Mouse (Mus musculus): ENCODE results near the gene Pdzrn4. TPM values are rescaled to one million over a fixed set of nuclear protein-coding genes. Genes with fewer than 3 reads are reported as not detected.

Gene Pdzrn4
- polyA plus RNA-seq, 1 experiment = not detected

DNA sequence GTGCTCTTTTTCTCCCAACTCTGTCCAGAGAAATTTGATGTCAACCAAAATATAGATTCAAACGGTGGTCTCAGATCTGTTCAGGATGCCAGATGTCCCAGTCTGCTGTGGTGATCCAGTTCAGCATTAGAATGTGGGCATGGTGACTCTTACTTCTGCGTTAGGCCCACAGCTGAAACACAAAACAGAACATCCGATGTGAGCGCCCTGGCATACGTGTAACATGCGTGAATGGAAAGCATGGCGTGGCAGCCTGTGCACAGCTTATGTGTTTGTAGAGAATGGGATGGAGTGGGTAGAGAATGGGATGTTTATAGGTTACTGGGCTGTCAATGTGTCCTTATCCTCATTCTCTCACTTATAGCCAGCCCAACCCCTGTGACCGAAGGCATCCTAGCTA lies 52.4 kb downstream of the Pdzrn4 start:
- no peaks in the 10 kb centered on the region for H3K9me3 ChIP-seq (replicated peaks; ENCODE audit: control insufficient read depth, insufficient read depth, low read length, poor library complexity, severe bottlenecking)
- no peaks in the 10 kb centered on the region; the same call in 1 of the 2 replicates for H3K27me3 ChIP-seq (ENCODE audit: control insufficient read depth, insufficient read depth, low read length, poor library complexity, severe bottlenecking)
- no peaks in the 10 kb centered on the region for H3K36me3 ChIP-seq (ENCODE audit: control insufficient read depth, insufficient read depth, low read length, poor library complexity, severe bottlenecking)
- H3K4me3 ChIP-seq (ENCODE audit: low read depth, low read length) = no peak overlapping the region
- H3K27ac ChIP-seq (ENCODE audit: insufficient read depth, low read length) = no peak overlapping the region
- H3K4me1 ChIP-seq (ENCODE audit: control insufficient read depth, insufficient read depth, low read length) = no peaks in the 10 kb centered on the region
- TF ChIP-seq POLR2A (IDR thresholded peaks at IDR 0.05; ENCODE audit: insufficient read depth, low read length) (no peak), CTCF (IDR thresholded peaks at IDR 0.05; ENCODE audit: low read depth, low read length) (no peak), EP300 (IDR thresholded peaks at IDR 0.05; ENCODE audit: insufficient read depth, low read depth, low read length) (no peak)
- no peak overlapping the region for H3K9ac ChIP-seq (ENCODE audit: low read depth, poor library complexity, severe bottlenecking)

DNA sequence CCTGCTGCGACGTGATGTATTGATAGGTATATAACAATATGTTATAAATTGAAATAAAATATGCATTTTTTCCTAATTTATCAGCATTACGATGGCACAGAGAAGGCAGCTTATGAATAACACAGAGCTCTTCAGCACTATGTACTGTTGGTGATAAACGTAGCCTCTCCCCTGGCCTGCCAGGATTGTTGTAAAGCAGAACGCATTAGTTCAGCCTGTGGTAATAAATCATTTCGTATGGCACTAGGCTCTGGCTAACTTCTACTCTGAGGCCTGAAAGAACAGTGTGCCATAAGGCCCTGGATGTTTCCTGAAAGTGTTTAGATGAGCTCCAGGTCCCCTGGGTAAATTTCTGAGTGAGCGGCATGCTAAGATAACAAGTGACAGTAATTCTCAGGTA lies 55.9 kb downstream of the Pdzrn4 start:
- Histone ChIP-seq H3K4me1 (ENCODE audit: control insufficient read depth, insufficient read depth, low read length) (no peaks in the 10 kb centered on the region), H3K4me3 (ENCODE audit: low read depth, low read length) (no peak overlapping the region), H3K27me3 (ENCODE audit: control insufficient read depth, insufficient read depth, low read length, poor library complexity, severe bottlenecking) (no peaks in the 10 kb centered on the region), H3K9ac (ENCODE audit: low read depth, poor library complexity, severe bottlenecking) (no peak overlapping the region), H3K27ac (ENCODE audit: insufficient read depth, low read length) (no peak overlapping the region), H3K9me3 (replicated peaks; ENCODE audit: control insufficient read depth, insufficient read depth, low read length, poor library complexity, severe bottlenecking) (no peaks in the 10 kb centered on the region), H3K36me3 (ENCODE audit: control insufficient read depth, insufficient read depth, low read length, poor library complexity, severe bottlenecking) (no peaks in the 10 kb centered on the region)
- TF ChIP-seq CTCF (IDR thresholded peaks at IDR 0.05; ENCODE audit: low read depth, low read length) = no peak
- TF ChIP-seq EP300 (IDR thresholded peaks at IDR 0.05; ENCODE audit: insufficient read depth, low read depth, low read length) = no peak
- TF ChIP-seq POLR2A (IDR thresholded peaks at IDR 0.05; ENCODE audit: insufficient read depth, low read length) = no peak

DNA sequence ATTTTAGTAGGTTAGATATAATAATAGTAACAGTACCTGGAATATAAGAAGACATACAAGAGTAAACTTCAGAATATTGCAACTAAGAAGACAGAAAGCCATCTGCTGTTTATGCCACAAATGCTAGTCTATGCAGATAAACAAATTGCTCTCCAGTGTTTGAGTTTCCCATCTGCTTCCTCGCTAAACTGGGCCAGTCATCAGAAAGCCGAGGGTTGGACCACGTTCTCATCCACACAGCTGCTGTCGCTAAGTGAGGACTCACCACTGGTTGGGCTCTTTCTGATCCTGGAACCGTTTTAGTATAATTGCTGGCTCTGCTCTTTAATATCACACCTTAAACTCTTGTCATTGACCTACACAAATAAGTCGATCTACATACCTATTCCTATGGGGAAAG lies 85.5 kb downstream of the Pdzrn4 start:
- TF ChIP-seq POLR2A (IDR thresholded peaks at IDR 0.05; ENCODE audit: insufficient read depth, low read length) (no peak), EP300 (IDR thresholded peaks at IDR 0.05; ENCODE audit: insufficient read depth, low read depth, low read length) (no peak), CTCF (IDR thresholded peaks at IDR 0.05; ENCODE audit: low read depth, low read length) (no peak)
- H3K27ac ChIP-seq (ENCODE audit: insufficient read depth, low read length) = no peak overlapping the region
- H3K4me3 ChIP-seq (ENCODE audit: low read depth, low read length) = no peak overlapping the region
- H3K4me1 ChIP-seq (ENCODE audit: control insufficient read depth, insufficient read depth, low read length) = no peaks in the 10 kb centered on the region
- no peak overlapping the region for H3K9ac ChIP-seq (ENCODE audit: low read depth, poor library complexity, severe bottlenecking)
- H3K36me3 ChIP-seq (ENCODE audit: control insufficient read depth, insufficient read depth, low read length, poor library complexity, severe bottlenecking) = no peaks in the 10 kb centered on the region
- H3K27me3 ChIP-seq (ENCODE audit: control insufficient read depth, insufficient read depth, low read length, poor library complexity, severe bottlenecking) = no peaks in the 10 kb centered on the region
- H3K9me3 ChIP-seq (replicated peaks; ENCODE audit: control insufficient read depth, insufficient read depth, low read length, poor library complexity, severe bottlenecking) = no peaks in the 10 kb centered on the region; the same call in 1 of the 2 replicates

DNA sequence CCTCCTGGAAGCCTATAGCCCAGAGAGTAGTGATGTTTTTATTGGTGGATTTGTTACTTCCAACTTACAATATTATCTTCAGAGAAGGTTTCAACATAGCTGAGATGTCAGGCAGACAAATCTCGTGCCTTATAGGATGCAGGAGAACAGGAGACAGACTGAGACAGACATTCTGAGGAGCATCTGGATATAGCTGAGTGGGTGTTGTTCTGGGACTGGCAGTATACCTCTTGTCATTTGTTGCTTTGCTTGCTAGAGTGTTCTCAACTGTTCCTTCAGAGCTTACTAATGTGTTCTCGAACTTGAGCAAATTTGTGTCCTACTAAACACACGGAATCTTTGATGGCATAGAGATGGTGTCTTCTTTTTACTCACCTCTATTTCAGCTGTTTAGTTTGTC lies 94.7 kb downstream of the Pdzrn4 start:
- no peak for TF ChIP-seq POLR2A (IDR thresholded peaks at IDR 0.05; ENCODE audit: insufficient read depth, low read length)
- TF ChIP-seq EP300 (IDR thresholded peaks at IDR 0.05; ENCODE audit: insufficient read depth, low read depth, low read length) = no peak
- H3K4me1 ChIP-seq (ENCODE audit: control insufficient read depth, insufficient read depth, low read length) = no peaks in the 10 kb centered on the region
- no peak overlapping the region for H3K9ac ChIP-seq (ENCODE audit: low read depth, poor library complexity, severe bottlenecking)
- no peaks in the 10 kb centered on the region for H3K9me3 ChIP-seq (replicated peaks; ENCODE audit: control insufficient read depth, insufficient read depth, low read length, poor library complexity, severe bottlenecking)
- no peaks in the 10 kb centered on the region for H3K36me3 ChIP-seq (ENCODE audit: control insufficient read depth, insufficient read depth, low read length, poor library complexity, severe bottlenecking)
- H3K4me3 ChIP-seq (ENCODE audit: low read depth, low read length) = no peak overlapping the region
- H3K27me3 ChIP-seq (ENCODE audit: control insufficient read depth, insufficient read depth, low read length, poor library complexity, severe bottlenecking) = no peaks in the 10 kb centered on the region
- H3K27ac ChIP-seq (ENCODE audit: insufficient read depth, low read length) = no peak overlapping the region

GRCm38 (mm10) chr15:92495465-92496174 lies 98.9 kb downstream of the Pdzrn4 start:
- no peak overlapping the region for H3K4me3 ChIP-seq (ENCODE audit: low read depth, low read length)
- H3K27me3 ChIP-seq (ENCODE audit: control insufficient read depth, insufficient read depth, low read length, poor library complexity, severe bottlenecking) = no peaks in the 10 kb centered on the region
- TF ChIP-seq EP300 (IDR thresholded peaks at IDR 0.05; ENCODE audit: insufficient read depth, low read depth, low read length) = no peak
- TF ChIP-seq POLR2A (IDR thresholded peaks at IDR 0.05; ENCODE audit: insufficient read depth, low read length) = no peak
- no peak for TF ChIP-seq CTCF (IDR thresholded peaks at IDR 0.05; ENCODE audit: low read depth, low read length)
- no peak overlapping the region for H3K27ac ChIP-seq (ENCODE audit: insufficient read depth, low read length)
- H3K9me3 ChIP-seq (replicated peaks; ENCODE audit: control insufficient read depth, insufficient read depth, low read length, poor library complexity, severe bottlenecking) = no peaks in the 10 kb centered on the region
- no peak overlapping the region for H3K9ac ChIP-seq (ENCODE audit: low read depth, poor library complexity, severe bottlenecking)
- H3K4me1 ChIP-seq (ENCODE audit: control insufficient read depth, insufficient read depth, low read length) = no peaks in the 10 kb centered on the region
- no peaks in the 10 kb centered on the region for H3K36me3 ChIP-seq (ENCODE audit: control insufficient read depth, insufficient read depth, low read length, poor library complexity, severe bottlenecking)

- TF ChIP-seq CTCF (IDR thresholded peaks at IDR 0.05; ENCODE audit: low read depth, low read length) (no peak), EP300 (IDR thresholded peaks at IDR 0.05; ENCODE audit: insufficient read depth, low read depth, low read length) (no peak), POLR2A (IDR thresholded peaks at IDR 0.05; ENCODE audit: insufficient read depth, low read length) (no peak)
- no peak overlapping the region for H3K9ac ChIP-seq (ENCODE audit: low read depth, poor library complexity, severe bottlenecking)
- H3K27ac ChIP-seq (ENCODE audit: insufficient read depth, low read length) = no peak overlapping the region
Observed at GRCm38 (mm10) chr15:92500276-92500838, 103.7 kb downstream of the Pdzrn4 start.

More at GRCm38 (mm10) chr15:92500276-92500838, 103.7 kb downstream of the Pdzrn4 start:
- Histone ChIP-seq H3K4me3 (ENCODE audit: low read depth, low read length) (no peak overlapping the region), H3K9me3 (replicated peaks; ENCODE audit: control insufficient read depth, insufficient read depth, low read length, poor library complexity, severe bottlenecking) (no peaks in the 10 kb centered on the region), H3K27me3 (ENCODE audit: control insufficient read depth, insufficient read depth, low read length, poor library complexity, severe bottlenecking) (no peaks in the 10 kb centered on the region), H3K36me3 (ENCODE audit: control insufficient read depth, insufficient read depth, low read length, poor library complexity, severe bottlenecking) (no peaks in the 10 kb centered on the region), H3K4me1 (ENCODE audit: control insufficient read depth, insufficient read depth, low read length) (no peaks in the 10 kb centered on the region)
